Mouse (Mus musculus) liver, postnatal 0 days (tissue): Measurements from ENCODE around the gene Aicda. TPM values are rescaled to one million over a fixed set of nuclear protein-coding genes. Genes with fewer than 3 reads are reported as not detected.

ENCODE experiments used
- ATAC-seq: fragments of 200-750 bp; cut with Nextera tagmentation; 2 replicates; pipeline ENCODE4 v1.8.0; 2017; ENCODE audit warnings: mild to moderate bottlenecking, moderate library complexity
- DNase-seq: peaks from one replicate; pipeline ENCODE4 v3.0.0-alpha.2; 2016
- H3K27ac ChIP-seq: fragments of 300-500 bp; sonication (generic); 2 replicates; pipeline ENCODE4 v1.5.1; 2014; ENCODE audit warnings: antibody characterized with exemption, moderate library complexity, mild to moderate bottlenecking, low read depth
- H3K27me3 ChIP-seq: fragments of 300-500 bp; sonication (generic); 2 replicates; pipeline ENCODE4 v1.6.1; 2014; ENCODE audit warnings: low read length, control low read depth, mixed read lengths; ENCODE audit not compliant: insufficient read depth
- H3K36me3 ChIP-seq: fragments of 300-500 bp; sonication (generic); replicated peaks from 2 replicates; pipeline ENCODE4 v1.6.1; 2014; ENCODE audit warnings: mild to moderate bottlenecking, control low read depth, low read length, moderate library complexity, mixed read lengths; ENCODE audit not compliant: insufficient read depth
- H3K4me1 ChIP-seq: fragments of 300-500 bp; sonication (generic); 2 replicates; pipeline ENCODE4 v1.6.1; 2014; ENCODE audit warnings: antibody characterized with exemption, mild to moderate bottlenecking, control low read depth; ENCODE audit not compliant: insufficient read depth
- H3K4me2 ChIP-seq: fragments of 300-500 bp; sonication (generic); 2 replicates; pipeline ENCODE4 v1.6.1; 2014; ENCODE audit warnings: low read depth, mild to moderate bottlenecking, low read length, moderate library complexity, mixed read lengths
- H3K4me3 ChIP-seq: fragments of 300-500 bp; sonication (generic); 2 replicates; pipeline ENCODE4 v1.5.1; 2014; ENCODE audit warnings: low read depth, low read length
- H3K9ac ChIP-seq: fragments of 300-500 bp; sonication (generic); replicated peaks from 2 replicates; pipeline ENCODE4 v1.6.1; 2014; ENCODE audit warnings: mild to moderate bottlenecking, moderate library complexity
- H3K9me3 ChIP-seq: fragments of 300-500 bp; sonication (generic); 2 replicates; pipeline ENCODE4 v1.6.1; 2016; ENCODE audit warnings: mild to moderate bottlenecking, control low read depth, low read length, mixed read lengths
- CTCF ChIP-seq: sonication (generic); IDR thresholded peaks from 2 replicates; pipeline ENCODE4 v1.5.1; 2016; ENCODE audit warnings: antibody characterized with exemption, low read depth
- EP300 ChIP-seq: IDR thresholded peaks from 2 replicates; pipeline ENCODE4 v1.6.1; 2016; ENCODE audit warnings: antibody characterized with exemption, low read depth, mild to moderate bottlenecking
- WGBS: fragments of 180-500 bp; shearing (Covaris S2); extraction: QIAGEN DNeasy Blood & Tissue Kit; methylation state at CpG from one replicate; pipeline ENCODE4 v1.1.7; 2014; ENCODE audit not compliant: insufficient replicate concordance; 5-methylcytosine and 5-hydroxymethylcytosine counted together
- polyA plus RNA-seq: library from polyadenylated mRNA; unstranded; fragments of >200 nt; fragmentation: Nextera tagmentation; extraction: Ambion mirVana; gene quantifications from 2 replicates; pipeline ENCODE4 v1.2.1, GENCODE M21; 2015

The Aicda gene
- polyA plus RNA-seq, 1 experiment from 2014 or later, result not detected

- H3K9me3 ChIP-seq, result no peaks in the 10 kb centered on the region
- no peaks in the 10 kb centered on the region for H3K36me3 ChIP-seq
- H3K4me2 ChIP-seq, result no peak overlapping the region
- no peak overlapping the region for H3K4me3 ChIP-seq
- H3K4me1 ChIP-seq, result no peaks in the 10 kb centered on the region
- H3K27me3 ChIP-seq, result no peaks in the 10 kb centered on the region
- no peak overlapping the region for H3K27ac ChIP-seq
- TF ChIP-seq EP300, result no peak
- DNase-seq (no peak), ATAC-seq (no peak)
- 64% methylated on average over 1 of the region's 1 CpGs for WGBS
- H3K9ac ChIP-seq, result no peak overlapping the region
Observed at GRCm38 (mm10) chr6:122517668-122518067, 35.9 kb upstream of the Aicda start.

DNA sequence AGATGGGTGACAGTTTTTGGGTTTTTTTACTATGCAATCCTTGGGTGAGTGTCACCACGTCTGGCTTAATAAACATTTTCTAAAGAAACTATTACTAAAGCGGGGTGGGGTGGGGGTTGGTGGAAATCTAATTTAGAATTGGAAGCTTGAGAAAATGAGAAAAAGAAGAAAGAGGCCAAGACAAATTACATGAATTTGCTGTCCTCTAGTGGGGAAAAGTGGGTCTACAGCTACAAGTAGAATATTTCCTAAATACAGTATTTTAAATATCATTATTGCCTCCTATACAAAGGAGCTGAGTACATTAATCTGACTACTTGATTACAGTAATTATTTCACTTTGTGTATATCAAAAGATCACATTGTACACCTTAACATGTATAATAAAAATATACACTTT, 34.2 kb upstream of the Aicda start:
- Histone ChIP-seq H3K27ac (no peak overlapping the region), H3K9me3 (no peaks in the 10 kb centered on the region), H3K27me3 (no peaks in the 10 kb centered on the region), H3K36me3 (no peaks in the 10 kb centered on the region), H3K9ac (no peak overlapping the region), H3K4me1 (no peaks in the 10 kb centered on the region), H3K4me3 (no peak overlapping the region), H3K4me2 (no peak overlapping the region)
- 41% methylated on average over 2 of the region's 2 CpGs for WGBS
- TF ChIP-seq CTCF, result peak; percentile 58
- no peak for TF ChIP-seq EP300
- no peak for ATAC-seq
- DNase-seq, result no peak

DNA sequence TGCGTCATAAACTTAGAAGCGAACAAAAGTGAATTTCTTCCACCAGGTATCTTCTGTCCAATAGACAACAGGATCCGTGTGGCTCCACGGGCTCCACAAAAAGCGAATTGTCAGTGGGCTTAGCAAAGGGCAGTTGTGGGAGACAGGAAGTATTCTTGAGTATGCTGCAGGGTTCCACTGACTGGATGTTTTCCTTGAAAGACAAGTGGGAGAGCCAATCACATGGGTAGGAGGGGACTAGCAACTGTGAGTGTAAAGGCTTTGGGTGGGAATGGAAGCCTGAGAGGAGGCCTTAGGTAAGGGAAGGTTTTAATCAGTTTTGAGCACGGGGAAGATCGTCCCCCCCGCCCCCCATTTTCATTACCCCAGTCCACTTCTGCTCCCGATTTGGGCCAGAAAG, 31.0 kb upstream of the Aicda start:
- WGBS, result 60% methylated on average over 9 of the region's 9 CpGs
- Histone ChIP-seq H3K27ac (no peak overlapping the region), H3K4me2 (no peak overlapping the region), H3K27me3 (no peaks in the 10 kb centered on the region), H3K4me3 (no peak overlapping the region), H3K36me3 (no peaks in the 10 kb centered on the region), H3K4me1 (no peaks in the 10 kb centered on the region), H3K9me3 (no peaks in the 10 kb centered on the region), H3K9ac (no peak overlapping the region)
- no peak for TF ChIP-seq CTCF
- TF ChIP-seq EP300, result no peak
- ATAC-seq (no peak), DNase-seq (no peak)

- H3K4me3 ChIP-seq, result no peak overlapping the region
- H3K9me3 ChIP-seq, result no peaks in the 10 kb centered on the region
- no peak overlapping the region for H3K9ac ChIP-seq
- H3K4me2 ChIP-seq, result no peak overlapping the region
- 69% methylated on average over 8 of the region's 8 CpGs for WGBS
- no peak overlapping the region for H3K27ac ChIP-seq
- DNase-seq (no peak), ATAC-seq (no peak)
- no peak for TF ChIP-seq EP300
- no peaks in the 10 kb centered on the region for H3K4me1 ChIP-seq
- no peaks in the 10 kb centered on the region for H3K36me3 ChIP-seq
- H3K27me3 ChIP-seq, result no peaks in the 10 kb centered on the region
Observed at GRCm38 (mm10) chr6:122523289-122523688, 30.3 kb upstream of the Aicda start.

- 0 out of 2 replicates have a peak, but pooled peaks cover 3% of the 10 kb centered on the region for H3K27me3 ChIP-seq
- TF ChIP-seq EP300 (no peak), CTCF (no peak)
- DNase-seq (no peak), ATAC-seq (no peak)
- 11% methylated on average over 12 of the region's 12 CpGs for WGBS
- H3K9me3 ChIP-seq, result no peaks in the 10 kb centered on the region
- no peaks in the 10 kb centered on the region for H3K36me3 ChIP-seq
- H3K4me3 ChIP-seq, result no peak overlapping the region
- H3K4me2 ChIP-seq, result no peak overlapping the region
- H3K4me1 ChIP-seq, result no peaks in the 10 kb centered on the region
- H3K9ac ChIP-seq, result no peak overlapping the region
- no peak overlapping the region for H3K27ac ChIP-seq
Observed at GRCm38 (mm10) chr6:122527596-122527995, 26.0 kb upstream of the Aicda start.

DNA sequence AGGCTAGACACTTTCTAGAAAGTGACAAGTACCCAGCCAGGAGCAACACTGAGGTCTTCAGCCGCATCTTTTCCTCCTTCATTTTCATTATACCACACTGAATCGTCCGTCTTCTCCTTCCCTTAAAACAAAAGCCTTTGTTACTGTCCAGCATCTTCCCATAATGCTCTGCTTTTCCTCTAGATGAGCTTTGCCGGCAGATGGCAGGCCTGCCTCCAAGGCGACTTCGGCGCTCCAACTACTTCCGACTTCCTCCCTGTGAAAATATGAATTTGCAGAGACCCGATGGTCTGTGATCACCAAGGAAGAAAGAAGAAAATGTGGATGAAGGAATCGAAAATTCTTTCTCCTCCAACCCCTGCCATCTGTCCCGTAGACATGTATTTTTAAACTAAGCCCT, 25.5 kb upstream of the Aicda start:
- no peak overlapping the region for H3K27ac ChIP-seq
- TF ChIP-seq CTCF, result no peak
- no peak for TF ChIP-seq EP300

More for the DNA sequence above, 25.5 kb upstream of the Aicda start:
- H3K4me2 ChIP-seq, result no peak overlapping the region
- DNase-seq (no peak), ATAC-seq (no peak)
- H3K4me1 ChIP-seq, result peaks cover 3% of the 10 kb centered on the region; the same call in 1 of the 2 replicates
- H3K9ac ChIP-seq, result no peak overlapping the region
- no peak overlapping the region for H3K4me3 ChIP-seq
- WGBS, result 70% methylated on average over 11 of the region's 11 CpGs
- H3K9me3 ChIP-seq, result no peaks in the 10 kb centered on the region
- 0 out of 2 replicates have a peak, but pooled peaks cover 3% of the 10 kb centered on the region for H3K27me3 ChIP-seq
- no peaks in the 10 kb centered on the region for H3K36me3 ChIP-seq
